Mouse (Mus musculus): Measurements from ENCODE around the gene Clca4a.
"Not testable (repeated sequence)": the region's sequence is repeated elsewhere in the genome, so short reads cannot be mapped to it uniquely, and the experiment has no call there.

Clca4a gene

GRCm38 (mm10) chr3:144974945-144975344, at the start of gene Clca4a:
Clca4a (minus strand) TSS chr3:144975045.
- no peak for DNase-seq (ENCODE audit: low read depth, low spot score)

- no peak for DNase-seq (ENCODE audit: low read depth, low spot score)
Observed at GRCm38 (mm10) chr3:145017807-145018206, 43.0 kb upstream of the Clca4a start.

GRCm38 (mm10) chr3:145004422-145004821, 29.6 kb upstream of the Clca4a start:
- no peak for DNase-seq (ENCODE audit: low read depth, low spot score)

- DNase-seq (ENCODE audit: low read depth, low spot score): no peak
Observed at GRCm38 (mm10) chr3:145000912-145001311, 26.1 kb upstream of the Clca4a start.

GRCm38 (mm10) chr3:144993055-144993454, 18.2 kb upstream of the Clca4a start:
- no peak for DNase-seq (ENCODE audit: low read depth, low spot score)

- no peak for DNase-seq (ENCODE audit: low read depth, low spot score)
Observed at GRCm38 (mm10) chr3:144992618-144993017, 17.8 kb upstream of the Clca4a start.

- no peak for DNase-seq (ENCODE audit: low read depth, low spot score)
Observed at GRCm38 (mm10) chr3:144985890-144986289, 11.0 kb upstream of the Clca4a start.

GRCm38 (mm10) chr3:144980551-144980950, 5.7 kb upstream of the Clca4a start:
- no peak for DNase-seq (ENCODE audit: low read depth, low spot score)

GRCm38 (mm10) chr3:144977631-144978030, 2.8 kb upstream of the Clca4a start:
- DNase-seq (ENCODE audit: low read depth, low spot score): no peak

GRCm38 (mm10) chr3:144976091-144976490, 1.2 kb upstream of the Clca4a start:
- DNase-seq (ENCODE audit: low read depth, low spot score): no peak

GRCm38 (mm10) chr3:144971553-144972270, 3.1 kb downstream of the Clca4a start:
- no peak for DNase-seq (ENCODE audit: low read depth, low spot score)

GRCm38 (mm10) chr3:144969755-144970154, 5.1 kb downstream of the Clca4a start:
- DNase-seq (ENCODE audit: low read depth, low spot score): no peak

- no peak for DNase-seq (ENCODE audit: low read depth, low spot score)
Observed at GRCm38 (mm10) chr3:144966074-144966473, 8.8 kb downstream of the Clca4a start.

- DNase-seq (ENCODE audit: low read depth, low spot score): no peak
Observed at GRCm38 (mm10) chr3:144950829-144951228, 24.0 kb downstream of the Clca4a start.

GRCm38 (mm10) chr3:144947376-144947775, 27.5 kb downstream of the Clca4a start:
- DNase-seq (ENCODE audit: low read depth, low spot score): not testable (repeated sequence)

GRCm38 (mm10) chr3:144933625-144934024, 41.2 kb downstream of the Clca4a start:
- DNase-seq (ENCODE audit: low read depth, low spot score): not testable (repeated sequence)

- no peak for DNase-seq (ENCODE audit: low read depth, low spot score)
Observed at GRCm38 (mm10) chr3:144933011-144933491, 41.8 kb downstream of the Clca4a start.

- DNase-seq (ENCODE audit: low read depth, low spot score): no peak
Observed at GRCm38 (mm10) chr3:144932335-144932734, 42.5 kb downstream of the Clca4a start, which contains the start of gene Clca4b. Clca4b (minus strand) TSS chr3:144932529.

GRCm38 (mm10) chr3:144914014-144914413, 60.8 kb downstream of the Clca4a start:
- DNase-seq (ENCODE audit: low read depth, low spot score): no peak

Data from mesoderm, embryonic 11.5 days (tissue).